Mouse (Mus musculus) heart, adult 2 months (tissue): ENCODE data around the gene Eda.

Experiments used
- CTCF ChIP-seq: fragments of 200-600 bp; IDR thresholded peaks from 2 replicates; pipeline ENCODE4 v1.8.1; 2022; ENCODE audit warnings: antibody characterized with exemption, mild to moderate bottlenecking, moderate library complexity
- POLR2A ChIP-seq: fragments of 200-500 bp; IDR thresholded peaks from 2 replicates; pipeline ENCODE4 v1.6.1; 2011; ENCODE audit warnings: mild to moderate bottlenecking, low read depth, low read length, control low read depth; ENCODE audit not compliant: insufficient read depth

GRCm38 (mm10) chrX:100392304-100392703, 416.9 kb downstream of the Eda start:
- TF ChIP-seq CTCF (peak; percentile 69), POLR2A (no peak)
